Mouse (Mus musculus): ENCODE measurements around the gene Stat3. TPM values are rescaled to one million over a fixed set of nuclear protein-coding genes. Genes with fewer than 3 reads are reported as not detected.

The Stat3 gene
- total RNA-seq, 2 experiments from 2014 or later: 61.5 to 103 TPM

DNA sequence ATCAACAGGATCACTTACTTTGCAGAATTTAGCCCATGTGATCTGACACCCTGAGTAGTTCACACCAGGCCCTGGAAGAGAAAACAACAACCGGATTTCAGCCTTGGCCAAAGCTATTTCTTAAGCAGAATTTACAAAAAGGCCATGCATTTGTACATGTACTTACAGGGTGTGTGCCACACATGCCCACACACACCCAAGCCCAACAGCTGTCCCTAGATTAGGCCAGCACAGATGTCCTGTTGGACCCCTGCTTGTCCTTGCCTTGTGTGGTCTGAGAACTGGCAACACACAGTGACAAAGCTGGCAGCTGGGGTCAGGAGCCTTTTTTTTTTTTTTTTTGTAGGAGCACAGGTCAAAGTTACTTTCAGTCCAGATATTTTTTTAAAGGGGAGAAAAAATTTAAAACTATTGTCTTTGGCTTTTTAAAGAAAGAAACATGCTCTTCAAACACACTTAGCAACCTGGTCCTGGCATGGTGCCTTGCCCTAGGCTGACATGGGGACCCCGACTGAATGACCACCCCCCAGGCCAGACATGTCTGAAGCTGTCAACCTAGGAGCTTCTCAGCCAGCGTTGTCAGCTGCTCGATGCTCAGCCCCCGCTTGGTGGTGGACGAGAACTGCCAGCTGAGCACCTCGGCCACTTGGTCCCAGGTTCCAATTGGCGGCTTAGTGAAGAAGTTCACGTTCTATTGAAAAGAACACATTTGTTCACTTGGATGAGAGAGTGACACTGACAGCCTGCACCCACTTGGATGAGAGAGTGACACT, 45.0 kb downstream of the Stat3 start:
- ATAC-seq (ENCODE audit: poor library complexity, severe bottlenecking): no peak

DNA sequence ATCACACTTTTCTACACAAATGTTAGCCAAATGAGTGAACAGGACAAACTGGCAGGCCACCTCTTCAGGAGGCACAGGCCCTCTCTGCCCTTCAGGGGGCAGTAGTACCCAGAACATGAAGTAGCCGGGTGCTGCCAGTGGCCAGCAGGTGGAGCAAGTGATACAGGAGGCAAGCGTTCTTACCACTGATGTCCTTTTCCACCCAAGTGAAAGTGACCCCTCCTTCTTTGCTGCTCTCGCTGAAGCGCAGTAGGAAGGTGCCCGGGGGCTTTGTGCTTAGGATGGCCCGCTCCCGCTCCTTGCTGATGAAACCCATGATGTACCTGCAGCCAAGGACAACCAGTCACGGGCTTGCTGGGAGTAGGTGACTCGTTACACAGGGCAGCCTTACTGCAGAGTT, 45.9 kb downstream of the Stat3 start:
- peak; percentile 94 for ATAC-seq (ENCODE audit: poor library complexity, severe bottlenecking)

- no peak for ATAC-seq (ENCODE audit: poor library complexity, severe bottlenecking)
Observed at GRCm38 (mm10) chr11:100892435-100892834, 46.9 kb downstream of the Stat3 start.

GRCm38 (mm10) chr11:100891256-100892123, 47.9 kb downstream of the Stat3 start:
- ATAC-seq (ENCODE audit: poor library complexity, severe bottlenecking): no peak

GRCm38 (mm10) chr11:100890481-100890880, 48.9 kb downstream of the Stat3 start:
- no peak for ATAC-seq (ENCODE audit: poor library complexity, severe bottlenecking)

GRCm38 (mm10) chr11:100888348-100888820, 51.0 kb downstream of the Stat3 start:
- no peak for ATAC-seq (ENCODE audit: poor library complexity, severe bottlenecking)

GRCm38 (mm10) chr11:100887764-100888163, 51.6 kb downstream of the Stat3 start:
- no peak for ATAC-seq (ENCODE audit: poor library complexity, severe bottlenecking)

- ATAC-seq (ENCODE audit: poor library complexity, severe bottlenecking): no peak
Observed at GRCm38 (mm10) chr11:100887236-100887635, 52.1 kb downstream of the Stat3 start.

DNA sequence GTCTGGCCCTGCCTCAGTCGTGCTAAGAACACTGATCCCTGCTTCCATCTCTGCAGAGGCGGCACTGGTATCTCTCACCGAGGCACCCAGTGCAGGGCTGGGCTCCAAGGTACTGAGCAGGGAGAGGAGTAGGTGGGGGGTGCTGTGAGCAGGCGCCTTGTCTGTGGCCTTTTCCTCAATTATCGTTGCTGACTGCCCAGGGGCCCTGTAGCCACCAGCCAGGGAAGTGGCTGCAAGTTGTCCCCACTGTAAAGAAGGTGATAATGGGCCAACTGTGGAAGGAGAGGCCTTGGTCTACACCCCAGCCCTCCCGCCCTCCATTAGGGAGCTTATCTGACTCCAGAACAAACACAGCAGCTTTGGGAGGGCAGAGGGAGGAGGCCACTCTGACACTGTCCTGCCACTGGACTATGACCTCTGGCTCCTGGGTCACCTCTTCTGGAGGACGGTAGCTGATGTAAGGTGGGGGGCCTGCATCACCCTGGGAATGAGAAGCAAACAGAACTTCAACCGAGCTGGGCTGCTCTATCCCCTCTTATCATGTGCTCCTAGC, 53.1 kb downstream of the Stat3 start:
- no peak for ATAC-seq (ENCODE audit: poor library complexity, severe bottlenecking)

DNA sequence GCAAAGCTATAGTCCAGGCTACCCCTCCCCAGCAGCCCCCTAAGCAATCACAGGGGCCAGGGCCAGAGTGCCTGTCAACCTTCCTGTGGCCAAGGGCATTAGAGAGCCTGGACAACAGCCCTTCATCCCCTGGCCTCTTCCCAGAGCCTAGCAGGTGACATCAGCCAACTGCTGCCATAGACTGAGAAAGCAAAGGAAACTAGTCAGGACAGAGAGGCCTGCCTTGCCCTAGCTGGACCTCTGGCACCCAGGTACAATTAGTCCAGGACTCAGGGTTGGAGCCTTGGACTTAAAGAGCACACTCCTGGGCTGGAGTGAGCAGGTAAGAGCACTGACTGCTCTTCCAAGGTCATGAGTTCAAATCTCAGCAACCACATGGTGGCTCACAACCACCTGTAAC, 53.9 kb downstream of the Stat3 start:
- no peak for ATAC-seq (ENCODE audit: poor library complexity, severe bottlenecking)

- ATAC-seq (ENCODE audit: poor library complexity, severe bottlenecking): no peak
Observed at GRCm38 (mm10) chr11:100883640-100884039, 55.7 kb downstream of the Stat3 start.

GRCm38 (mm10) chr11:100879321-100880078, 59.8 kb downstream of the Stat3 start:
- no peak for ATAC-seq (ENCODE audit: poor library complexity, severe bottlenecking)

DNA sequence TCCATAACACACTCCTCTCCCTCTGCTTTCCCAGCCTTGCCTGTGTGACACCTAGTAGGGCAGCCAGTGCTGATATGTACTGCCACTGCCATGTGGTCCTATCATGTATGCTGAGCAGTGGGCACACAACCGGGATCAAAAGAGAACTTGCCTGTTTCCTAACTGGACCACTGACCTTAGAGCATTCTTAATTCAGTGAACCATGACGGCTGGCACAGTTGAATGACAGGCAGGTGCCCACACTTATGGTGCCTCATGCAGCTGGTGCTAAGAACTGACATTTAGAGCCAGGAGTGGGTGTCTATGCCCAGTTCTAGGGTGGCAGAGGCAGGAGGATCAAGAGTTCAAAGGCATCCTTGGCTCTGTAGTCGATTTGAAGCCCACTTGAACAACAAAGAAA, 63.6 kb downstream of the Stat3 start:
- no peak for ATAC-seq (ENCODE audit: poor library complexity, severe bottlenecking)

DNA sequence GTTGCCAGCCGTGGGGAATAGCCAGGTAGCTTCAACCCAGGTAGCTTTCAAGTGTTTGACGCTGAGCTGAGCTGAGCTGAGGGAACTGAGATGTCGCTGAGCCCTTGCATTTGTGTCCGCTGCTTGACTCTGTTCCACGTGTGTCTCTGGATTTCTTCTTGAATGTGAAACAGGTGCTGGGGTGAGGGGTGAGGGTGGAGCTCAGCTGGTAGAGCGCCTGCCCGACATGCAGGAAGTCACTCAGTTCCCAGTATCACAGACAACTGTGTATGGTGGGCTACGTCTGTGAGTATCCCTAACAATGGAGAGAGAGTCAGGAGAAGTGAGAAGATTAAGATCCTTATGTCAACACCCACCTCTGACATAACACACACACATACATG, 68.4 kb downstream of the Stat3 start:
- ATAC-seq (ENCODE audit: poor library complexity, severe bottlenecking): no peak

DNA sequence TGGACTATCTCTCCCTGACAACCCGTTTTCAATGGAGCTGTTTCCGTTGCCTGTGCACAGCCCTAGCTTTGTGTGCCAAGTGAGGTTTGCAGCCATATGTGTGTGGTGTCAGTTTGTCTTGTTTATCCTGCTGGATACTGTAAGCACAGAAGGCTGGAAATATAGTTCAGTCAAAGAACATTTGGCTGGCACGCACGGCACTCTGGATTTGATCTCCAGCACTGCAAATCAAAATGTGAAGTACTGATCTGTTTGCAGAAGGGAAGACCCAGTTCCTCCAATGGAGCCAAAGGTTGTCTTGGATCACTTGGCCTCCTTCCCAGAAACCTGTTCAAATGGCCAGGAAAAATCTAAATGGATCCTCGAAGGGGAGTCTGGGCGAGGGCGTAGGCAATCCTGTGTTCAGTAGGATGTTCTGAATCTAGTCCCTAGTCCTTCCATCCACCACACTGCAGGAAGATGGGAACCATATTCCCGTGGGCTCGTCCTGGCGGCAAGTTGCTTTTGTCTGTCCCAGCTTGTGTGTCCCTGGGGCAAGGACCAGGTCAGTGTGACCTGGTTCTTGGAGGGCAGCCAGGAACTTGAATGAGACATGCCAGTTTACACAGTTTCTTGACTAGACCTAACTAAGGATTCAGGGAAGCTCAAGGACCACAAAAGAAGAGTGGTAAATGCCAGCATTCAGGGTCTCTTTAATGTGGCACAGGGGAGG, 68.9 kb downstream of the Stat3 start:
- ATAC-seq (ENCODE audit: poor library complexity, severe bottlenecking): no peak

DNA sequence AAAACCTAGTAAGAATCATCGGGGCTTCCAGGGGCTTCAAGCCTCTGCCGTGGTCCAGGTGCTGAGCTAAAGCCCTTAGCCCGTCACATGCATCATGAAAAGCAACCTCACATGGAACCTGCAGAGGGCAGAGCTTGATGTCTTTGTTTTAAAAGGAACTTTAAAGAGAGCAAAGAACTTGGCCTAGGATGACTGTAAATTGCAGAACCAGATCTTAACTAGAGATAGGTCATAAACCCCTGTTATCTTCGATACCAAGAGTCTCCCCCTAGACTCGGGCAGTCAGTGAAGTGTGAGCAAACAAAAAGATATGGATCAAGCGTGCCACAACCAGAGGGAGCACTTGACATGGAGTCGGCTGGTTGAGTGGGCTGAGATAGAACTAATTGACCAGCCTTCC, 73.7 kb downstream of the Stat3 start:
- peak; percentile 43 for ATAC-seq (ENCODE audit: poor library complexity, severe bottlenecking)

- ATAC-seq (ENCODE audit: poor library complexity, severe bottlenecking): no peak
Observed at GRCm38 (mm10) chr11:100863141-100863540, 76.2 kb downstream of the Stat3 start.

GRCm38 (mm10) chr11:100861836-100862235, 77.5 kb downstream of the Stat3 start:
- ATAC-seq (ENCODE audit: poor library complexity, severe bottlenecking): no peak

DNA sequence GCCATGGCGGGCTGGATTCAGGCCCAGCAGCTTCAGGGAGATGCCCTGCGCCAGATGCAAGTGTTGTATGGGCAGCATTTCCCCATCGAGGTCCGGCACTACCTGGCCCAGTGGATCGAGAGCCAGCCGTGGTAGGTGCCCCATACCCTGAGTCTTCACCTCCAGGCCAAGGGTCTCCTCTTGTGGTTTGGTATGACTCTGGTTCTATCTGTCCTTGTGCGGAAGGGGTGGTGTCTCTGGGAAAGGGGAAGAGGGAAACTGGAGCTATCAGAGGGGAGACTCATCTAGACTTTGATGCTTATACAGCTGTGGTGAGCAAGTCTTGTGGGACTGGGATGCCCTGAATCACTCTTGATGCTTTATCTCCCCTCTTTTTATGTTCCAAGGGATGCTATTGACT, 78.0 kb downstream of the Stat3 start:
- ATAC-seq (ENCODE audit: poor library complexity, severe bottlenecking): no peak

All from megakaryocyte, adult 5-6 weeks (primary cell).